Mouse (Mus musculus): ENCODE results near the gene Ssh1. TPM values are rescaled to one million over a fixed set of nuclear protein-coding genes. Genes with fewer than 3 reads are reported as not detected.
A peak's percentile ranks its signal among the peaks of the same experiment; 100 is the strongest.

Ssh1 gene
- total RNA-seq, 2 experiments from 2014 or later: 36.1 to 36.9 TPM

GRCm38 (mm10) chr5:113971434-113971960 lies 22.2 kb downstream of the Ssh1 start:
- no peak for DNase-seq
- intact Hi-C loops (cut with DNase I): no loop called here

- intact Hi-C loops (cut with DNase I): no loop called here
Observed at GRCm38 (mm10) chr5:113968371-113968770, 25.3 kb downstream of the Ssh1 start.

GRCm38 (mm10) chr5:113966452-113967150 lies 27.1 kb downstream of the Ssh1 start:
- intact Hi-C loops (cut with DNase I): no loop called here
- no peak for DNase-seq

More at GRCm38 (mm10) chr5:113968371-113968770, 25.3 kb downstream of the Ssh1 start:
- no peak for DNase-seq

- intact Hi-C loops (cut with DNase I): no loop called here
- no peak for DNase-seq
Observed at GRCm38 (mm10) chr5:113965659-113966185, 28.0 kb downstream of the Ssh1 start.

GRCm38 (mm10) chr5:113964972-113965371 lies 28.7 kb downstream of the Ssh1 start:
- no peak for DNase-seq
- intact Hi-C loops (cut with DNase I): no loop called here

- DNase-seq: no peak
- intact Hi-C loops (cut with DNase I): no loop called here
Observed at GRCm38 (mm10) chr5:113961776-113962175, 31.9 kb downstream of the Ssh1 start.

GRCm38 (mm10) chr5:113960416-113960815 lies 33.3 kb downstream of the Ssh1 start:
- intact Hi-C loops (cut with DNase I): no loop called here
- DNase-seq: no peak

- no peak for DNase-seq
- intact Hi-C loops (cut with DNase I): loop anchor here (10.0 kb wide), 1 partner anchor 86 kb away; no protein-coding TSS in a partner anchor
Observed at GRCm38 (mm10) chr5:113959039-113959438, 34.7 kb downstream of the Ssh1 start.

- intact Hi-C loops (cut with DNase I): loop anchor here (10.0 kb wide), 1 partner anchor 88 kb away; no protein-coding TSS in a partner anchor
- peak; percentile 92 for DNase-seq
Observed at GRCm38 (mm10) chr5:113956510-113956909, 37.2 kb downstream of the Ssh1 start.

GRCm38 (mm10) chr5:113955691-113956090 lies 38.0 kb downstream of the Ssh1 start:
- no peak for DNase-seq
- intact Hi-C loops (cut with DNase I): loop anchor here (10.0 kb wide), 1 partner anchor 89 kb away; no protein-coding TSS in a partner anchor

- intact Hi-C loops (cut with DNase I): loop anchor here (10.0 kb wide), 1 partner anchor 90 kb away; no protein-coding TSS in a partner anchor
- DNase-seq: no peak
Observed at GRCm38 (mm10) chr5:113955281-113955680, 38.4 kb downstream of the Ssh1 start.

GRCm38 (mm10) chr5:113954421-113954820 lies 39.3 kb downstream of the Ssh1 start:
- intact Hi-C loops (cut with DNase I): loop anchor here (5.0 to 10.0 kb wide), 2 partner anchors 90 to 102 kb away; no protein-coding TSS in a partner anchor
- peak; percentile 86 for DNase-seq

- intact Hi-C loops (cut with DNase I): loop anchor here (5.0 to 10.0 kb wide), 2 partner anchors 92 to 100 kb away; no protein-coding TSS in a partner anchor
- DNase-seq: no peak
Observed at GRCm38 (mm10) chr5:113952519-113952918, 41.2 kb downstream of the Ssh1 start.

GRCm38 (mm10) chr5:113951693-113952071 lies 42.0 kb downstream of the Ssh1 start:
- DNase-seq: no peak
- intact Hi-C loops (cut with DNase I): loop anchor here (5.0 to 10.0 kb wide), 2 partner anchors 93 to 99 kb away; no protein-coding TSS in a partner anchor

GRCm38 (mm10) chr5:113950786-113951692 lies 42.7 kb downstream of the Ssh1 start:
- intact Hi-C loops (cut with DNase I): loop anchor here (5.0 to 10.0 kb wide), 2 partner anchors 94 to 99 kb away; no protein-coding TSS in a partner anchor
- DNase-seq: peak; percentile 64

- no peak for DNase-seq
- intact Hi-C loops (cut with DNase I): loop anchor here (5.0 to 10.0 kb wide), 2 partner anchors 95 to 98 kb away; no protein-coding TSS in a partner anchor
Observed at GRCm38 (mm10) chr5:113950133-113950532, 43.6 kb downstream of the Ssh1 start.

GRCm38 (mm10) chr5:113947280-113947679 lies 46.4 kb downstream of the Ssh1 start:
- intact Hi-C loops (cut with DNase I): loop anchor here (10.0 kb wide), 1 partner anchor 172 kb away; the partner anchor contains the start of genes Iscu and Sart3

GRCm38 (mm10) chr5:113945126-113945525 lies 48.6 kb downstream of the Ssh1 start:
- DNase-seq: no peak
- intact Hi-C loops (cut with DNase I): loop anchor here (10.0 kb wide), 1 partner anchor 170 kb away; the partner anchor contains the start of genes Iscu and Sart3

More at GRCm38 (mm10) chr5:113947280-113947679, 46.4 kb downstream of the Ssh1 start:
- no peak for DNase-seq

GRCm38 (mm10) chr5:113943328-113943727 lies 50.4 kb downstream of the Ssh1 start:
- DNase-seq: peak; percentile 44
- intact Hi-C loops (cut with DNase I): loop anchor here (10.0 kb wide), 1 partner anchor 169 kb away; the partner anchor contains the start of genes Iscu and Sart3

GRCm38 (mm10) chr5:113942580-113942979 lies 51.1 kb downstream of the Ssh1 start:
- peak; percentile 34 for DNase-seq
- intact Hi-C loops (cut with DNase I): loop anchor here (10.0 kb wide), 1 partner anchor 168 kb away; the partner anchor contains the start of genes Iscu and Sart3

Measured in left cerebral cortex, postnatal 4 days (tissue).